Mouse (Mus musculus) adrenal gland, postnatal 10 days (tissue): ENCODE results near the gene Dhx15. TPM values are rescaled to one million over a fixed set of nuclear protein-coding genes. Genes with fewer than 3 reads are reported as not detected.

Experiments used
- DNase-seq: peaks from one replicate; pipeline ENCODE4 v3.0.0; 2021; ENCODE audit warnings: mixed read lengths
- total RNA-seq, 2 experiments: library from RNA; stranded (reverse); gene quantifications; 2 replicates each; pipeline ENCODE4 v1.2.3; 2021

The Dhx15 gene
- total RNA-seq, 2 experiments from 2014 or later, result 105 to 109 TPM

- peak; percentile 28 for DNase-seq
Measured at GRCm38 (mm10) chr5:52145684-52146083, 44.6 kb downstream of the Dhx15 start.

- no peak for DNase-seq
Measured at GRCm38 (mm10) chr5:52141936-52142335, 48.4 kb downstream of the Dhx15 start.

- DNase-seq, result no peak
Measured at GRCm38 (mm10) chr5:52138819-52139218, 51.5 kb downstream of the Dhx15 start.

GRCm38 (mm10) chr5:52138134-52138533 lies 52.2 kb downstream of the Dhx15 start:
- no peak for DNase-seq

GRCm38 (mm10) chr5:52135460-52136141 lies 54.7 kb downstream of the Dhx15 start:
- no peak for DNase-seq

GRCm38 (mm10) chr5:52132840-52133239 lies 57.5 kb downstream of the Dhx15 start:
- DNase-seq, result no peak

- peak; percentile 75 for DNase-seq
Measured at GRCm38 (mm10) chr5:52132092-52132491, 58.2 kb downstream of the Dhx15 start.

GRCm38 (mm10) chr5:52131389-52131788 lies 58.9 kb downstream of the Dhx15 start:
- no peak for DNase-seq

- DNase-seq, result no peak
Measured at GRCm38 (mm10) chr5:52130496-52130895, 59.8 kb downstream of the Dhx15 start.

- DNase-seq, result no peak
Measured at GRCm38 (mm10) chr5:52126263-52126662, 64.1 kb downstream of the Dhx15 start.

- no peak for DNase-seq
Measured at GRCm38 (mm10) chr5:52125854-52126253, 64.5 kb downstream of the Dhx15 start.

- no peak for DNase-seq
Measured at GRCm38 (mm10) chr5:52122146-52122545, 68.2 kb downstream of the Dhx15 start.

- DNase-seq, result peak; percentile 17
Measured at GRCm38 (mm10) chr5:52119822-52120221, 70.5 kb downstream of the Dhx15 start.

GRCm38 (mm10) chr5:52119192-52119591 lies 71.1 kb downstream of the Dhx15 start:
- no peak for DNase-seq

GRCm38 (mm10) chr5:52117829-52118228 lies 72.5 kb downstream of the Dhx15 start:
- no peak for DNase-seq

- peak; percentile 14 for DNase-seq
Measured at GRCm38 (mm10) chr5:52116404-52116803, 73.9 kb downstream of the Dhx15 start.

GRCm38 (mm10) chr5:52115821-52116317 lies 74.4 kb downstream of the Dhx15 start:
- DNase-seq, result peak; percentile 70

- DNase-seq, result peak; percentile 17
Measured at GRCm38 (mm10) chr5:52114751-52115451, 75.4 kb downstream of the Dhx15 start.

- DNase-seq, result peak; percentile 45
Measured at GRCm38 (mm10) chr5:52113851-52114731, 76.2 kb downstream of the Dhx15 start.

GRCm38 (mm10) chr5:52112953-52113841 lies 77.1 kb downstream of the Dhx15 start:
- DNase-seq, result peak; percentile 55

- no peak for DNase-seq
Measured at GRCm38 (mm10) chr5:52112191-52112760, 78.0 kb downstream of the Dhx15 start.
